Mouse (Mus musculus) thymus, postnatal 36 days (tissue): Measurements from ENCODE around the gene Gm49333.
"Not testable (repeated sequence)": the region's sequence is repeated elsewhere in the genome, so short reads cannot be mapped to it uniquely, and the experiment has no call there.

Source experiments
- DNase-seq, 2 experiments: peaks; one replicate each; pipeline ENCODE4 v3.0.0; 2022; ENCODE audit warnings: mixed read lengths in 2 of 2

Gm49333 gene

GRCm38 (mm10) chr16:20628871-20629391 lies 17.5 kb downstream of the Gm49333 start:
- no peak for DNase-seq

GRCm38 (mm10) chr16:20629731-20630634 lies 18.6 kb downstream of the Gm49333 start, which contains the start of gene Ece2:
TSS of gene Ece2 (plus strand) at chr16:20629828.
- peak in 1 of 2 experiments; percentile 24 for DNase-seq

- DNase-seq, result no peak
Observed at GRCm38 (mm10) chr16:20637410-20637809, 26.0 kb downstream of the Gm49333 start.

- DNase-seq, result no peak
Observed at GRCm38 (mm10) chr16:20638367-20638766, 27.0 kb downstream of the Gm49333 start.

GRCm38 (mm10) chr16:20642161-20642560 lies 30.8 kb downstream of the Gm49333 start:
- DNase-seq, result peak; percentile 57 to 63

- no peak for DNase-seq
Observed at GRCm38 (mm10) chr16:20643911-20644310, 32.5 kb downstream of the Gm49333 start.

GRCm38 (mm10) chr16:20651076-20651946 lies 39.9 kb downstream of the Gm49333 start, which contains the start of gene Psmd2:
TSS of gene Psmd2 (plus strand) at chr16:20651652.
- DNase-seq, result peak; percentile 94 to 96

GRCm38 (mm10) chr16:20651947-20652310 lies 40.5 kb downstream of the Gm49333 start:
- DNase-seq, result no peak

GRCm38 (mm10) chr16:20653315-20653714 lies 41.9 kb downstream of the Gm49333 start:
- DNase-seq, result no peak

GRCm38 (mm10) chr16:20657661-20658060 lies 46.3 kb downstream of the Gm49333 start:
- DNase-seq, result no peak

- DNase-seq, result not testable (repeated sequence)
Observed at GRCm38 (mm10) chr16:20668013-20668412, 56.6 kb downstream of the Gm49333 start, which contains the start of gene Eif4g1. TSS of gene Eif4g1 (plus strand) at chr16:20668313.

GRCm38 (mm10) chr16:20670291-20670690 lies 58.9 kb downstream of the Gm49333 start:
- no peak for DNase-seq

GRCm38 (mm10) chr16:20671886-20672285 lies 60.5 kb downstream of the Gm49333 start:
- no peak for DNase-seq

- peak; percentile 96 for DNase-seq
Observed at GRCm38 (mm10) chr16:20672500-20672902, 61.1 kb downstream of the Gm49333 start.

- DNase-seq, result peak; percentile 56 to 73
Observed at GRCm38 (mm10) chr16:20672965-20673705, 61.7 kb downstream of the Gm49333 start.

- peak; percentile 29 to 43 for DNase-seq
Observed at GRCm38 (mm10) chr16:20673706-20674303, 62.4 kb downstream of the Gm49333 start.

- DNase-seq, result no peak
Observed at GRCm38 (mm10) chr16:20675213-20675612, 63.8 kb downstream of the Gm49333 start.

GRCm38 (mm10) chr16:20676702-20677101 lies 65.3 kb downstream of the Gm49333 start:
- no peak for DNase-seq

- DNase-seq, result no peak
Observed at GRCm38 (mm10) chr16:20677380-20677779, 66.0 kb downstream of the Gm49333 start.

- DNase-seq, result no peak
Observed at GRCm38 (mm10) chr16:20677974-20678675, 66.7 kb downstream of the Gm49333 start.

GRCm38 (mm10) chr16:20690774-20691173 lies 79.4 kb downstream of the Gm49333 start:
- no peak for DNase-seq
